9 mouse cellular contexts compared by ENCODE assay signal in genomic region chr7:136342211-136342799, GRCm38 (mm10).
DNase-seq lines count a peak whose midpoint lies in the region; ATAC-seq and TF ChIP-seq lines count a peak whose summit lies in the region.
"Had no signal": no experiment of that assay in that cellular context is flagged by ENCODE, and none has a peak within 500 bp of the region (broad histone marks: within the 10 kb centered on the region; RNA-seq: fewer than 3 reads in every experiment).

No protein-coding gene starts in this region.

- H3K4me2 ChIP-seq in forebrain, embryonic 12.5 days: no peak overlapping the region
- no peak overlapping the region; the same call in 1 of the 2 replicates for H3K4me2 ChIP-seq in lung, embryonic 15.5 days
- no peak overlapping the region for H3K4me2 ChIP-seq in lung, postnatal 0 days (replicated peaks; ENCODE audit: low read depth, low read length)
- H3K4me2 ChIP-seq in intestine, embryonic 16.5 days (ENCODE audit: low read depth, low read length): no peak overlapping the region
- H3K4me2 ChIP-seq: liver, embryonic 15.5 days had no signal

- H3K27me3 ChIP-seq in forebrain, embryonic 10.5 days (ENCODE audit: poor library complexity, severe bottlenecking): peaks cover 51% of the 10 kb centered on the region
- peaks cover 35% of the 10 kb centered on the region for H3K27me3 ChIP-seq in forebrain, embryonic 12.5 days
- H3K27me3 ChIP-seq in lung, embryonic 15.5 days: no peaks in the 10 kb centered on the region
- no peaks in the 10 kb centered on the region for H3K27me3 ChIP-seq in lung, postnatal 0 days (replicated peaks; ENCODE audit: insufficient read depth, low read length)
- H3K27me3 ChIP-seq in intestine, embryonic 16.5 days (replicated peaks; ENCODE audit: control insufficient read depth, insufficient read depth, low read length): no peaks in the 10 kb centered on the region
- H3K27me3 ChIP-seq: liver, embryonic 15.5 days had no signal

- peaks cover 31% of the 10 kb centered on the region for H3K4me1 ChIP-seq in forebrain, embryonic 10.5 days
- H3K4me1 ChIP-seq in forebrain, embryonic 12.5 days: peaks cover 31% of the 10 kb centered on the region
- peaks cover 24% of the 10 kb centered on the region for H3K4me1 ChIP-seq in lung, embryonic 15.5 days
- H3K4me1 ChIP-seq in lung, postnatal 0 days (ENCODE audit: insufficient read depth, low read depth, low read length): no peaks in the 10 kb centered on the region
- H3K4me1 ChIP-seq in intestine, embryonic 16.5 days (ENCODE audit: control insufficient read depth, insufficient read depth, low read length): peaks cover 15% of the 10 kb centered on the region
- H3K4me1 ChIP-seq: liver, embryonic 15.5 days had no signal

- TF ChIP-seq CTCF in lung, postnatal 0 days (IDR thresholded peaks at IDR 0.05): no peak

- 38% methylated on average over 10 of the region's 10 CpGs for WGBS in forebrain, embryonic 10.5 days
- WGBS in forebrain, embryonic 12.5 days: 25% methylated on average over 10 of the region's 10 CpGs
- WGBS in lung, embryonic 15.5 days: 39% methylated on average over 10 of the region's 10 CpGs
- 42% methylated on average over 10 of the region's 10 CpGs for WGBS in lung, postnatal 0 days
- WGBS in intestine, embryonic 16.5 days: 50% methylated on average over 10 of the region's 10 CpGs

- H3K4me3 ChIP-seq in forebrain, embryonic 10.5 days: no peak overlapping the region
- no peak overlapping the region for H3K4me3 ChIP-seq in forebrain, embryonic 12.5 days (replicated peaks)
- no peak overlapping the region for H3K4me3 ChIP-seq in lung, embryonic 15.5 days
- H3K4me3 ChIP-seq in lung, postnatal 0 days (ENCODE audit: low read depth, low read length): no peak overlapping the region
- H3K4me3 ChIP-seq in intestine, embryonic 16.5 days (ENCODE audit: low read length): no peak overlapping the region
- H3K4me3 ChIP-seq: liver, embryonic 15.5 days had no signal

- no peak overlapping the region for H3K9ac ChIP-seq in forebrain, embryonic 12.5 days
- no peak overlapping the region for H3K9ac ChIP-seq in lung, embryonic 15.5 days
- H3K9ac ChIP-seq in lung, postnatal 0 days (replicated peaks; ENCODE audit: low read depth): no peak overlapping the region
- no peak overlapping the region for H3K9ac ChIP-seq in intestine, embryonic 16.5 days (ENCODE audit: low read depth, low read length)
- H3K9ac ChIP-seq: liver, embryonic 15.5 days had no signal

- no peak for ATAC-seq in forebrain, embryonic 12.5 days (ENCODE audit: low FRiP score)
- no peak for ATAC-seq in lung, embryonic 15.5 days (ENCODE audit: borderline replicate concordance, extremely low read depth, low FRiP score, low TSS enrichment)
- no peak for ATAC-seq in lung, postnatal 0 days
- ATAC-seq in intestine, embryonic 16.5 days: no peak
- no peak for ATAC-seq in granulocyte monocyte progenitor cell, adult 5-6 weeks (replicated peaks; ENCODE audit: poor library complexity, severe bottlenecking)

- no peaks in the 10 kb centered on the region for H3K36me3 ChIP-seq in forebrain, embryonic 10.5 days (replicated peaks)
- no peaks in the 10 kb centered on the region for H3K36me3 ChIP-seq in forebrain, embryonic 12.5 days (replicated peaks)
- no peaks in the 10 kb centered on the region for H3K36me3 ChIP-seq in lung, embryonic 15.5 days
- no peaks in the 10 kb centered on the region for H3K36me3 ChIP-seq in lung, postnatal 0 days (ENCODE audit: insufficient read depth, low read length)
- no peaks in the 10 kb centered on the region for H3K36me3 ChIP-seq in intestine, embryonic 16.5 days (ENCODE audit: control insufficient read depth, insufficient read depth, low read length)
- H3K36me3 ChIP-seq: liver, embryonic 15.5 days had no signal

- no peak for DNase-seq in forebrain, embryonic 10.5 days (ENCODE audit: extremely low spot score, low spot score)
- DNase-seq in lung, postnatal 0 days (ENCODE audit: low spot score): no peak
- DNase-seq in retina, postnatal 1 day: peak; percentile 52
- DNase-seq in thymus, postnatal 25 days: no peak

- H3K27ac ChIP-seq in forebrain, embryonic 10.5 days: peak overlapping the region; percentile 58
- H3K27ac ChIP-seq in forebrain, embryonic 12.5 days: no peak overlapping the region
- peak overlapping the region; percentile 78 for H3K27ac ChIP-seq in lung, embryonic 15.5 days
- H3K27ac ChIP-seq in lung, postnatal 0 days (ENCODE audit: low read length): no peak overlapping the region
- peak overlapping the region; percentile 13; the same call in 1 of the 2 replicates for H3K27ac ChIP-seq in intestine, embryonic 16.5 days (ENCODE audit: low read length)
- H3K27ac ChIP-seq: liver, embryonic 15.5 days had no signal

- H3K9me3 ChIP-seq in forebrain, embryonic 10.5 days: no peaks in the 10 kb centered on the region
- no peaks in the 10 kb centered on the region for H3K9me3 ChIP-seq in forebrain, embryonic 12.5 days
- H3K9me3 ChIP-seq in lung, embryonic 15.5 days: no peaks in the 10 kb centered on the region
- H3K9me3 ChIP-seq in lung, postnatal 0 days (ENCODE audit: low read length): no peaks in the 10 kb centered on the region
- H3K9me3 ChIP-seq in intestine, embryonic 16.5 days (ENCODE audit: control insufficient read depth, low read length): no peaks in the 10 kb centered on the region
- H3K9me3 ChIP-seq: liver, embryonic 15.5 days had no signal

- no peak for TF ChIP-seq EP300 in lung, postnatal 0 days (IDR thresholded peaks at IDR 0.05)

Comparison
In these comparisons a context has a peak if more than half of its experiments do, and no peak if none do; other contexts are left out.
1. H3K27ac ChIP-seq: peak in forebrain, embryonic 10.5 days (single experiment), lung, embryonic 15.5 days (single experiment) and intestine, embryonic 16.5 days (single experiment); none in forebrain, embryonic 12.5 days (single experiment) and lung, postnatal 0 days (single experiment).